Mouse (Mus musculus) spleen, adult 2 months (tissue): ENCODE data around the gene Atp4b.

Experiments used
- CTCF ChIP-seq: fragments of 200-500 bp; IDR thresholded peaks from 2 replicates; pipeline ENCODE4 v1.5.1; 2011; ENCODE audit warnings: mild to moderate bottlenecking, inconsistent platforms; ENCODE audit not compliant: insufficient read depth, insufficient read length, insufficient replicate concordance; ENCODE audit errors: extremely low read depth
- POLR2A ChIP-seq: fragments of 200-500 bp; IDR thresholded peaks from 2 replicates; pipeline ENCODE4 v1.6.1; 2011; ENCODE audit warnings: low read depth, low read length, inconsistent platforms

GRCm38 (mm10) chr8:13338901-13339645, 57.6 kb downstream of the Atp4b start:
- TF ChIP-seq CTCF (no peak), POLR2A (no peak)
